Mouse (Mus musculus) c-Kit-negative CD71-positive TER-119-positive erythroid progenitor cells, embryonic 14.5 days (primary cell): Measurements from ENCODE around the gene Lcat.
"Not testable (repeated sequence)": the region's sequence is repeated elsewhere in the genome, so short reads cannot be mapped to it uniquely, and the experiment has no call there.

Source experiments
- DNase-seq: peaks from one replicate; pipeline ENCODE4 v3.0.0-alpha.2; 2013; ENCODE audit warnings: low read depth, low spot score

The Lcat gene

GRCm38 (mm10) chr8:105943321-105943739, at the start of gene Lcat:
Gene Lcat (minus strand): TSS chr8:105943382.
- no peak for DNase-seq

- DNase-seq: no peak
Observed at GRCm38 (mm10) chr8:105992499-105992898, 49.3 kb upstream of the Lcat start.

- no peak for DNase-seq
Observed at GRCm38 (mm10) chr8:105991546-105991945, 48.4 kb upstream of the Lcat start.

GRCm38 (mm10) chr8:105990856-105991387, 47.7 kb upstream of the Lcat start, which contains the start of gene Dus2:
Gene Dus2 (plus strand): TSS chr8:105991337.
- peak; percentile 70 for DNase-seq

GRCm38 (mm10) chr8:105988546-105988945, 45.4 kb upstream of the Lcat start:
- DNase-seq: no peak

- not testable (repeated sequence) for DNase-seq
Observed at GRCm38 (mm10) chr8:105983406-105983805, 40.2 kb upstream of the Lcat start.

- DNase-seq: no peak
Observed at GRCm38 (mm10) chr8:105981146-105981545, 38.0 kb upstream of the Lcat start.

GRCm38 (mm10) chr8:105979325-105979724, 36.1 kb upstream of the Lcat start, which contains the start of gene Dpep3:
Gene Dpep3 (minus strand): TSS chr8:105979429.
- no peak for DNase-seq

- DNase-seq: no peak
Observed at GRCm38 (mm10) chr8:105975363-105975762, 32.2 kb upstream of the Lcat start.

- no peak for DNase-seq
Observed at GRCm38 (mm10) chr8:105971019-105971720, 28.0 kb upstream of the Lcat start.

- no peak for DNase-seq
Observed at GRCm38 (mm10) chr8:105969367-105969766, 26.2 kb upstream of the Lcat start.

GRCm38 (mm10) chr8:105966692-105967311, 23.6 kb upstream of the Lcat start:
- peak; percentile 35 for DNase-seq

- peak; percentile 26 for DNase-seq
Observed at GRCm38 (mm10) chr8:105965905-105966341, 22.7 kb upstream of the Lcat start, which contains the start of gene Slc12a4. Gene Slc12a4 (minus strand): TSS chr8:105966097.

- DNase-seq: no peak
Observed at GRCm38 (mm10) chr8:105965266-105965904, 22.2 kb upstream of the Lcat start.

- DNase-seq: no peak
Observed at GRCm38 (mm10) chr8:105964506-105965265, 21.5 kb upstream of the Lcat start.

- no peak for DNase-seq
Observed at GRCm38 (mm10) chr8:105961536-105961935, 18.4 kb upstream of the Lcat start.

GRCm38 (mm10) chr8:105961101-105961500, 17.9 kb upstream of the Lcat start:
- no peak for DNase-seq

- no peak for DNase-seq
Observed at GRCm38 (mm10) chr8:105959350-105959749, 16.2 kb upstream of the Lcat start.

- DNase-seq: no peak
Observed at GRCm38 (mm10) chr8:105957813-105958212, 14.6 kb upstream of the Lcat start.

- DNase-seq: no peak
Observed at GRCm38 (mm10) chr8:105956556-105956955, 13.4 kb upstream of the Lcat start.

GRCm38 (mm10) chr8:105951057-105951659, 8.0 kb upstream of the Lcat start:
- no peak for DNase-seq
